Mouse (Mus musculus): ENCODE measurements around the gene Nt5c1a.

Nt5c1a gene

GRCm38 (mm10) chr4:123248971-123249567 lies 47.8 kb downstream of the Nt5c1a start:
- no peak for DNase-seq (ENCODE audit: low spot score in 2 of 2)

- no peak for DNase-seq (ENCODE audit: low spot score in 2 of 2)
These were observed 50.9 kb downstream of the Nt5c1a start for GRCm38 (mm10) chr4:123252214-123252613.

- DNase-seq (ENCODE audit: low spot score in 2 of 2) = no peak
These were observed 53.3 kb downstream of the Nt5c1a start for GRCm38 (mm10) chr4:123254617-123255016.

- no peak for DNase-seq (ENCODE audit: low spot score in 2 of 2)
These were observed 58.9 kb downstream of the Nt5c1a start for GRCm38 (mm10) chr4:123260071-123260746.

- no peak for DNase-seq (ENCODE audit: low spot score in 2 of 2)
These were observed 60.6 kb downstream of the Nt5c1a start, which contains the start of gene Pabpc4 for GRCm38 (mm10) chr4:123261721-123262401. Pabpc4 (plus strand) TSS chr4:123262351.
